Mouse (Mus musculus): ENCODE data around the gene Magea3.
"Not testable (repeated sequence)": the region's sequence is repeated elsewhere in the genome, so short reads cannot be mapped to it uniquely, and the experiment has no call there.

The Magea3 gene

GRCm38 (mm10) chrX:154949405-154949804, at the start of gene Magea3:
Magea3 (minus strand) TSS chrX:154949505.
- DNase-seq (ENCODE audit: inconsistent ontology term), result not testable (repeated sequence)

DNA sequence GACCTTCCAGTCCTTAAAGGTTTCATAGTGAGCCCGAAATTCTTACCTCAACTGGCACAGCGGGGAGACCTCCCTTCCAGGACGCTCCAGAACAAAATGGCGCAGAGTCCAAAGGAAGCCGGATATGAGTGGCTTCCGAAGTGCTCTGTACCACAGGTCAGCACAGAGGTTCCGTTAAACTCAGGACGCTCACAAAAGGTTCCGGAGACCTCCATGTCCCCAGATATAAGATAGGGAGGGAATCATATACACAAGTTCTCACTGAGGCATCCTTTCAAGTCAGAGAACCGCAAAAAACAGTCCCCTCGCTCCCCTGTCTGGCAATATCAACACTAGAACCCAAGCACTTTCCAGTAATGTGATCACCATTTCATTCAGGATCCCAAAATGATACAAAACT, 46.4 kb upstream of the Magea3 start, which contains the start of gene Magea8:
TSS of gene Magea8 (minus strand) at position 101 of the 400 bp plus-strand sequence.
- not testable (repeated sequence) for DNase-seq (ENCODE audit: inconsistent ontology term)

DNA sequence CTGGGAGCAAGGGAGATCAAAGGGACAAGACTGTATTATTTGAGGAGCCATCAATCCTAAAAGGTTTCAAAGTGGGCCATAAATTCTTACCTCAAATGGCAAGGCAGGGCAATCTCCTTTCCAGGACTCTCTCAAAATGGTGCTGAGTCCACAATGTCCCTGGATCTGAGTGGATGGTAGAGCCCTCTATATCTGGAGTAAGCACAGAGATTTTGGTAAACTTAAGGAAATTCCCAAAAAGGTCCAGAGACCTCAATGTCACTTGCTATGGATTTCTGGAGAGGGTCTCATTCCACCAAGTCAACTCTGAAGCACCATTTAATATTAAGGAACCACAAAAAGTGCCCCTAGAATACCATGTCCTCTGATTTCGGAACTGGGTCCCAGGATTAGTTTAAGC, 13.4 kb downstream of the Magea3 start, which contains the start of gene Magea6:
TSS of gene Magea6 (minus strand) at position 101 of the 400 bp plus-strand sequence.
- DNase-seq (ENCODE audit: inconsistent ontology term), result not testable (repeated sequence)

Measured in Muller cell, postnatal 12 days (primary cell).